Mouse (Mus musculus): ENCODE measurements around the gene Jaml. TPM values are rescaled to one million over a fixed set of nuclear protein-coding genes. Genes with fewer than 3 reads are reported as not detected.

Jaml gene
- total and polyA plus RNA-seq, 3 experiments, result not detected

GRCm38 (mm10) chr9:45092641-45093040 is 13.7 kb downstream of the Jaml start:
- Histone ChIP-seq H3K9ac (ENCODE audit: control insufficient read depth, low read depth, low read length, poor library complexity, severe bottlenecking) (no peak overlapping the region), H3K27me3 (ENCODE audit: control insufficient read depth in 1 of 2, insufficient read depth in 2 of 2, low read length in 2 of 2) (peaks cover 45 to 62% of the 10 kb centered on the region in 2 experiments), H3K36me3 (ENCODE audit: control insufficient read depth in 1 of 2, insufficient read depth in 2 of 2, low read length in 2 of 2) (no peaks in the 10 kb centered on the region), H3K4me3 (ENCODE audit: control insufficient read depth in 1 of 2, insufficient read depth in 1 of 2, low read depth in 2 of 2, low read length in 2 of 2) (no peak overlapping the region), H3K27ac (ENCODE audit: control insufficient read depth, low read depth, low read length) (no peak overlapping the region), H3K9me3 (replicated peaks; ENCODE audit: insufficient read depth, low read length) (no peaks in the 10 kb centered on the region), H3K79me2 (ENCODE audit: control insufficient read depth, insufficient read depth, low read length, poor library complexity) (no peaks in the 10 kb centered on the region), H3K4me1 (ENCODE audit: control insufficient read depth in 1 of 2, insufficient read depth in 2 of 2, low read length in 2 of 2) (no peaks in the 10 kb centered on the region)
- no peak for TF ChIP-seq CTCF (IDR thresholded peaks at IDR 0.05 in 2 of 3, conservative IDR thresholded peaks at IDR 0.05 in 1 of 3; ENCODE audit: control insufficient read depth in 1 of 3, insufficient read depth in 1 of 3, low read depth in 2 of 3, low read length in 3 of 3, poor library complexity in 1 of 3, severe bottlenecking in 1 of 3)
- no peak for TF ChIP-seq RCOR1 (IDR thresholded peaks at IDR 0.05; ENCODE audit: low read depth, low read length)
- no peak for TF ChIP-seq ZNF384 (IDR thresholded peaks at IDR 0.05; ENCODE audit: low read depth, low read length)
- no peak for TF ChIP-seq MXI1 (IDR thresholded peaks at IDR 0.05; ENCODE audit: low read depth, low read length)
- TF ChIP-seq MAX (IDR thresholded peaks at IDR 0.05; ENCODE audit: low read length), result no peak
- TF ChIP-seq ETS1 (IDR thresholded peaks at IDR 0.05; ENCODE audit: low read depth, low read length), result no peak
- TF ChIP-seq HCFC1 (IDR thresholded peaks at IDR 0.05; ENCODE audit: low read depth, low read length), result no peak
- no peak for TF ChIP-seq EP300 (IDR thresholded peaks at IDR 0.05; ENCODE audit: low read depth in 1 of 2, low read length in 2 of 2)
- TF ChIP-seq TAL1 (IDR thresholded peaks at IDR 0.05; ENCODE audit: low read length), result no peak
- TF ChIP-seq ZC3H11A (IDR thresholded peaks at IDR 0.05; ENCODE audit: low read depth, low read length), result no peak
- TF ChIP-seq RAD21 (IDR thresholded peaks at IDR 0.05; ENCODE audit: low read depth, low read length), result no peak
- no peak for TF ChIP-seq USF1 (IDR thresholded peaks at IDR 0.05; ENCODE audit: low read depth, low read length)
- TF ChIP-seq UBTF (IDR thresholded peaks at IDR 0.05; ENCODE audit: borderline replicate concordance, insufficient read depth, low read depth, low read length), result no peak
- no peak for TF ChIP-seq KAT2A (conservative IDR thresholded peaks at IDR 0.05; ENCODE audit: low read depth, low read length)
- no peak for TF ChIP-seq MEF2A (IDR thresholded peaks at IDR 0.05; ENCODE audit: extremely low read depth, insufficient replicate concordance, low read depth, low read length, poor library complexity, severe bottlenecking)
- TF ChIP-seq CHD1 (IDR thresholded peaks at IDR 0.05; ENCODE audit: low read depth, low read length), result no peak
- TF ChIP-seq CHD2 (IDR thresholded peaks at IDR 0.05; ENCODE audit: low read length), result no peak
- no peak for TF ChIP-seq GABPA (IDR thresholded peaks at IDR 0.05; ENCODE audit: low read depth, low read length)
- no peak for TF ChIP-seq POLR2AphosphoS5 (IDR thresholded peaks at IDR 0.05; ENCODE audit: borderline replicate concordance, low read depth, low read length)
- no peak for DNase-seq (ENCODE audit: low read depth, low spot score)

GRCm38 (mm10) chr9:45095149-45095937 is 16.4 kb downstream of the Jaml start:
- H3K27ac ChIP-seq (ENCODE audit: control insufficient read depth, low read depth, low read length), result no peak overlapping the region
- H3K4me3 ChIP-seq (ENCODE audit: control insufficient read depth in 1 of 2, insufficient read depth in 1 of 2, low read depth in 2 of 2, low read length in 2 of 2), result no peak overlapping the region
- H3K4me1 ChIP-seq (ENCODE audit: control insufficient read depth in 1 of 2, insufficient read depth in 2 of 2, low read length in 2 of 2), result no peaks in the 10 kb centered on the region
- H3K27me3 ChIP-seq (ENCODE audit: control insufficient read depth in 1 of 2, insufficient read depth in 2 of 2, low read length in 2 of 2), result peaks cover 44 to 48% of the 10 kb centered on the region in 2 experiments
- no peaks in the 10 kb centered on the region for H3K79me2 ChIP-seq (ENCODE audit: control insufficient read depth, insufficient read depth, low read length, poor library complexity)
- TF ChIP-seq HCFC1 (IDR thresholded peaks at IDR 0.05; ENCODE audit: low read depth, low read length) (no peak), USF1 (IDR thresholded peaks at IDR 0.05; ENCODE audit: low read depth, low read length) (no peak)
- no peaks in the 10 kb centered on the region for H3K36me3 ChIP-seq (ENCODE audit: control insufficient read depth in 1 of 2, insufficient read depth in 2 of 2, low read length in 2 of 2)
- no peaks in the 10 kb centered on the region for H3K9me3 ChIP-seq (replicated peaks; ENCODE audit: insufficient read depth, low read length)
- no peak for DNase-seq (ENCODE audit: low read depth, low spot score)
- no peak overlapping the region for H3K9ac ChIP-seq (ENCODE audit: control insufficient read depth, low read depth, low read length, poor library complexity, severe bottlenecking)
